Mouse (Mus musculus) stomach, embryonic 15.5 days (tissue): ENCODE measurements around the gene Bhlhe41. TPM values are rescaled to one million over a fixed set of nuclear protein-coding genes. Genes with fewer than 3 reads are reported as not detected.

Experiments used
- ATAC-seq: fragments of 200-750 bp; cut with Nextera tagmentation; 2 replicates; pipeline ENCODE4 v1.8.0; 2017; ENCODE audit warnings: low read depth, moderate number of reproducible peaks, moderate TSS enrichment; ENCODE audit not compliant: insufficient read depth, low FRiP score
- H3K27ac ChIP-seq: fragments of 300-500 bp; sonication (generic); 2 replicates; pipeline ENCODE4 v1.5.1; 2015; ENCODE audit warnings: mild to moderate bottlenecking, inconsistent platforms
- H3K27me3 ChIP-seq: fragments of 300-500 bp; sonication (generic); replicated peaks from 2 replicates; pipeline ENCODE4 v1.6.1; 2015; ENCODE audit warnings: inconsistent platforms
- H3K36me3 ChIP-seq: fragments of 300-500 bp; sonication (generic); 2 replicates; pipeline ENCODE4 v1.6.1; 2015; ENCODE audit warnings: inconsistent platforms
- H3K4me1 ChIP-seq: fragments of 300-500 bp; sonication (generic); 2 replicates; pipeline ENCODE4 v1.6.1; 2015; ENCODE audit warnings: inconsistent platforms
- H3K4me2 ChIP-seq: fragments of 300-500 bp; sonication (generic); 2 replicates; pipeline ENCODE4 v1.6.1; 2015; ENCODE audit warnings: mild to moderate bottlenecking, inconsistent platforms
- H3K4me3 ChIP-seq: fragments of 300-500 bp; sonication (generic); replicated peaks from 2 replicates; pipeline ENCODE4 v1.5.1; 2015; ENCODE audit warnings: inconsistent platforms
- H3K9ac ChIP-seq: fragments of 300-500 bp; sonication (generic); 2 replicates; pipeline ENCODE4 v1.6.1; 2015; ENCODE audit warnings: inconsistent platforms
- H3K9me3 ChIP-seq: fragments of 300-500 bp; sonication (generic); 2 replicates; pipeline ENCODE4 v1.6.1; 2016; ENCODE audit warnings: inconsistent platforms
- WGBS: fragments of 180-500 bp; shearing (Covaris S2); methylation state at CpG from one replicate; pipeline ENCODE4 v1.1.7; 2015; 5-methylcytosine and 5-hydroxymethylcytosine counted together
- polyA plus RNA-seq: library from polyadenylated mRNA; unstranded; fragments of >200 nt; fragmentation: Nextera tagmentation; extraction: Ambion mirVana; gene quantifications from 2 replicates; pipeline ENCODE4 v1.2.1, GENCODE M21; 2015

Gene Bhlhe41
- polyA plus RNA-seq, 1 experiment from 2014 or later = 1.3 TPM

DNA sequence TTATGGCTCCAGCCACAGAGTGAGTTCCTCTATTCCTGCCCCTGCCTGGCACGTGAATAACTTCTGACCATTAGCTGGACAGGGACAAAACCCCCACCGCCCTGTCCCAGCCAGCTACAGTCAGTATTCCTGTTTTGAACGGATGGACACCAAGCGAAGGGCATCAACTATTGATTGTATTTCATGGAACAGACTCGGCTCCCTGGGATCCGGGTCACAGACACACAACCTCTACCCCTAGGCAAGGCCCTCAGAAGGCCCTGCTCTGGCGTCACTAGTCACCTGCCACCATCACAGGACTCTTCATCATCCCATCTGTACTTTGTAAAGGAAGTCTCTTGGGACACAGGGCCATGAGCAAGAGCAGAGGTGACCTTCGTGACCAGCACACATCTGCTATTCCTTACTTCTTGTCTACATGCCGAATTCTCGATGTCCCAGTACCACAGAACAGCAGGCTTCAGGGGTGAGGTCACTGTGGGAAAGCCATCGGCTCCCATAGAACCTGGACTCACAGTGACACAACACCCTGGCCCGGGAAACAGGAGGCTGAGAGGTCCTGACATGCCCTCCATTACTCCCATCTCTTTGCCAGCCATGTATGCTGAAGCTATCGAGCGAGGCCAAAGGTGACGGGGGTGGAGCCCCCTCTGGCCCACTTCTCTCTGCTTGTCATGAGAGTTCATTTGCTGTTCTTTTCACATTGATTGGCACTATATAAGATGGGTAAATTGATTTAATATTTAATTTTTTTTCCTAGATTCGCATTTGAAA, 36.1 kb downstream of the Bhlhe41 start:
- no peaks in the 10 kb centered on the region for H3K9me3 ChIP-seq
- no peak overlapping the region for H3K9ac ChIP-seq
- peak; percentile 18; the same call in 1 of the 2 replicates for ATAC-seq
- H3K36me3 ChIP-seq = peaks cover 6% of the 10 kb centered on the region; the same call in 1 of the 2 replicates
- no peak overlapping the region for H3K4me3 ChIP-seq
- H3K27me3 ChIP-seq = no peaks in the 10 kb centered on the region
- no peak overlapping the region for H3K4me2 ChIP-seq
- H3K4me1 ChIP-seq = no peaks in the 10 kb centered on the region
- WGBS = 79% methylated on average over 16 of the region's 16 CpGs
- H3K27ac ChIP-seq = no peak overlapping the region

DNA sequence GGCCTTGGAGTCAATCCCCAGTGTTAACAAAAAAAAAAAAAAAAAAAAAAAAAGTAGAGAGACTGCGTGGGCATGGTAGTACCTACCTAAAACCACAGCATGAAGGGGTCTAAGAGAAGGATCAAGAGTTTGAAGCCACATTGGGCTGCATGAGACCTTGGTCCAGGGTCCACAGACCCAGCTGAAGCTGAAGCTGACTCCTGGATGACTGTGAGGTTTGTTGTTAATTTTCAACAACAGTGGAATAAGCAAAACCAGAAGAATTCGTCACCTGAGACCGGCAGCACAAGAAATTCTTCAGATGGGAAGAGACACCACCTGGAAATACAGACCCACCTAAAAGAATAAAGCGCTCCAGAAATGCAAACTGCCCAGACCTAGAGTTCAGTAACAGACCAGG, 39.1 kb downstream of the Bhlhe41 start:
- no peaks in the 10 kb centered on the region for H3K9me3 ChIP-seq
- H3K9ac ChIP-seq = no peak overlapping the region
- H3K4me3 ChIP-seq = no peak overlapping the region
- H3K4me1 ChIP-seq = no peaks in the 10 kb centered on the region
- H3K36me3 ChIP-seq = peaks cover 6% of the 10 kb centered on the region; the same call in 1 of the 2 replicates
- 92% methylated on average over 4 of the region's 4 CpGs for WGBS
- no peak overlapping the region for H3K4me2 ChIP-seq
- H3K27me3 ChIP-seq = no peaks in the 10 kb centered on the region
- no peak overlapping the region for H3K27ac ChIP-seq
- no peak for ATAC-seq

DNA sequence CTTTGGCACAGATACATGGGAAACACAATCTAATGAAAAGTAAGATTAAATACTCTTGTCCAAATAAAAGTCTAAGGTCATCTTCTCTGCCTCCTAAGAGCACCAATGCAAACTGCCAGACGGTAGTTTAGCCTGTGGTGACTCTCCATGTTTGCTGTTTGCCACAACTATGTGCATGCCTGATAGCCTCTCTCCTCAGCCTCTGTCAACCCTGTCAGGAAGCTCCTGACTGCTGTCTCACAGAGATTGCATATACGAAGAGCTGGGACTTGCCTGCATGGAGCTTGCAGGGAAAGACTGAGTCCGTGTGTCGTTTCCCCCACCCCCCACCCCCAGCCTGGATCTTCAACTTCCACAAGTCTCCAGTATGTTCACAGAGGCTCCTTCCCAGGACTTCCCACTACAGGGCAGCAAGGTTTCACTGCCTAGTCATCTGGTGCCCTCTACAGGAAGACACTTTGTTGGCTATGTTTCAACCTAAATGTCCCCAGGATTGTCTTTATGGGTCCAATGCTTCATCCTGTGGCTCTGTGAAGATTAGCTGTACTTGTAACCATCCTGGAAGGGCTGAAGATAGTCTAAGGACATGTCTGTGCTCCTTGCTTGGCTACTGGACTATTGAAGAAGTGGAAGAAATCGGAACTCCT, 41.6 kb downstream of the Bhlhe41 start:
- Histone ChIP-seq H3K36me3 (peaks cover 6% of the 10 kb centered on the region; the same call in 1 of the 2 replicates), H3K27ac (no peak overlapping the region), H3K4me1 (no peaks in the 10 kb centered on the region), H3K4me3 (no peak overlapping the region), H3K9ac (no peak overlapping the region), H3K27me3 (no peaks in the 10 kb centered on the region), H3K9me3 (no peaks in the 10 kb centered on the region), H3K4me2 (no peak overlapping the region)
- ATAC-seq = no peak
- WGBS = 37% methylated on average over 5 of the region's 5 CpGs

DNA sequence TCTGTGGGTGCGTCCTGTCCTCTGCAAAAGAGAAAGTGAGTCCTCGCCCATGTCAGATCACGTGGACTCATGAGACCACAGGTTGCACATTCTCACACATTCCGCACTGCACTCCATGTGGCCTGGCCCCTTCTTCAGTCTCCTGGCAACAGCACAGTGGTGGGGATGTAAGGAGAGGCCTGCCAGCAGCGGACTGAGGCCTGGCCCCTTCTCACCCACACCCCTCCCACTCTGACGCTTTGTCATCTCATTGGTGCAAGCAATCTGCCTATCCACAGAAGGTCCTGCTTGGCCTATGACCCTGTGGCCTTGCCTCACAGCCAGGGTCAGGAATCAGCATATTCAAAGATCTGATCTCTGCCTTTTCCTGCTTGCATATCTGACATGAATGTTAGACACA, 42.3 kb downstream of the Bhlhe41 start:
- Histone ChIP-seq H3K27ac (no peak overlapping the region), H3K9ac (no peak overlapping the region), H3K9me3 (no peaks in the 10 kb centered on the region), H3K4me2 (no peak overlapping the region), H3K4me1 (no peaks in the 10 kb centered on the region), H3K36me3 (peaks cover 6% of the 10 kb centered on the region; the same call in 1 of the 2 replicates), H3K27me3 (no peaks in the 10 kb centered on the region), H3K4me3 (no peak overlapping the region)
- peak; percentile 45; the same call in 1 of the 2 replicates for ATAC-seq
- 59% methylated on average over 6 of the region's 6 CpGs for WGBS

DNA sequence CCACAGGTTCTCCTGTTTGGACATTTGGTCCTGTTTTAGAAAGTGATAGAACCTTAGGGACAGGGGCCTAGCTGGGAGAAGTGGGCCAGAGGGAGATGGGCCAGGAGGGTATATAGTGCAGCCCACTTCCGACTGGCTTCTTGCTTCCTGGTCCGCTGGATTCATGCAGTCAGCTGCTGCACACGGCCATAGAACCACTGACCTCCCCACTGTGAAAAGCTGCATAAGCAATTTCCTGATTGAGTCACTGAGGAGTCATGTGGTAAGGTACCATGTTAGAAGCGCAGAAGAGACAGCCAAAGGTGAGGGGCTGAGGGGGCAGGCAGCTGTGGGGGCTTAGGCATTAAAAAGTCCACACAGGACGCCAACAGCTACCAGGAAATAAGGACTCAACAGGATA, 43.1 kb downstream of the Bhlhe41 start:
- H3K4me1 ChIP-seq = no peaks in the 10 kb centered on the region
- no peak overlapping the region for H3K4me3 ChIP-seq
- no peaks in the 10 kb centered on the region for H3K27me3 ChIP-seq
- H3K36me3 ChIP-seq = peaks cover 6% of the 10 kb centered on the region; the same call in 1 of the 2 replicates
- no peak overlapping the region for H3K4me2 ChIP-seq
- H3K27ac ChIP-seq = no peak overlapping the region
- no peak overlapping the region for H3K9ac ChIP-seq
- no peak for ATAC-seq
- WGBS = 73% methylated on average over 5 of the region's 5 CpGs
- no peaks in the 10 kb centered on the region for H3K9me3 ChIP-seq

DNA sequence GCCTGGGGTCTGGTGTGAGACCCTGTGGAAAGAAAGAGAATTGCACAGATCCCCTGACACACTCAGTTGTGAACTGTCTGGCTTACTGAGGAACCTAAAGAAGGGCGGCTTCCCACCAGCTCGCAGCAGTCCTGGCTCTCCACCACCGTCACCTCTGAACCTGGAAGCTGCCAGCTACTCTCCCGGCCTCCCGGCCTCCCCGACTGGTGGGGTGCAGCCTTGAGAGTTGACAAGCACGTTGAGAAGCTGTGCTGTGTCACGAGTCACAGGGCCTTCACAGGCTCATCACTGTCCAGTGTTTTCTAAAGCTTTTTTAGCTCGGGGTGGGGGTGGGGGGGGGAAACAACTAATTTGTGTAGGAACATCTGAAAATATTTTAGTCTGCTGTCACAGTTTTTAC, 46.2 kb downstream of the Bhlhe41 start:
- H3K4me1 ChIP-seq = no peaks in the 10 kb centered on the region
- no peaks in the 10 kb centered on the region for H3K9me3 ChIP-seq
- H3K4me3 ChIP-seq = no peak overlapping the region
- no peak for ATAC-seq
- H3K27me3 ChIP-seq = no peaks in the 10 kb centered on the region
- H3K27ac ChIP-seq = no peak overlapping the region
- 0 out of 2 replicates have a peak, but pooled peaks cover 5% of the 10 kb centered on the region for H3K36me3 ChIP-seq
- no peak overlapping the region for H3K9ac ChIP-seq
- 81% methylated on average over 9 of the region's 9 CpGs for WGBS
- H3K4me2 ChIP-seq = no peak overlapping the region

DNA sequence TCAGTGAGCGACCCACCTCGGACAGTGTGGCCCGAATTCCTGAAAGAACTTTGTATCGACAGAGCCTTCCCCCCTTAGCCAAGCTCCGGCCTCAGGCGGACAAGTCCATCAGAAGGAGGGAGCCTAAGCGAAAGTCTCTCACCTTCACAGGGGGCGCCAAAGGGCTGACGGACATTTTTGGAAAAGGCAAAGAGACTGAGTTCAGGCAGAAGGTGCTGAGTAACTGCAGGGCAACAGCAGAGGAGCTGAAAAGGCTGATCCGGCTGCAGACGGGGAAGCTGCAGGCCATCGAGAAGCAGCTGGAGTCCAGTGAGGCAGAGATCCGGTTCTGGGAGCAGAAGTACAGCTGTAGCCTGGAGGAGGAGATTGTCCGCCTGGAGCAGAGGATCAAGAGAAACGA, 50.2 kb downstream of the Bhlhe41 start:
- no peak for ATAC-seq
- Histone ChIP-seq H3K27ac (no peak overlapping the region), H3K27me3 (no peaks in the 10 kb centered on the region), H3K36me3 (0 out of 2 replicates have a peak, but pooled peaks cover 5% of the 10 kb centered on the region), H3K4me3 (no peak overlapping the region), H3K4me2 (no peak overlapping the region), H3K4me1 (no peaks in the 10 kb centered on the region), H3K9me3 (no peaks in the 10 kb centered on the region), H3K9ac (no peak overlapping the region)
- 41% methylated on average over 15 of the region's 15 CpGs for WGBS

DNA sequence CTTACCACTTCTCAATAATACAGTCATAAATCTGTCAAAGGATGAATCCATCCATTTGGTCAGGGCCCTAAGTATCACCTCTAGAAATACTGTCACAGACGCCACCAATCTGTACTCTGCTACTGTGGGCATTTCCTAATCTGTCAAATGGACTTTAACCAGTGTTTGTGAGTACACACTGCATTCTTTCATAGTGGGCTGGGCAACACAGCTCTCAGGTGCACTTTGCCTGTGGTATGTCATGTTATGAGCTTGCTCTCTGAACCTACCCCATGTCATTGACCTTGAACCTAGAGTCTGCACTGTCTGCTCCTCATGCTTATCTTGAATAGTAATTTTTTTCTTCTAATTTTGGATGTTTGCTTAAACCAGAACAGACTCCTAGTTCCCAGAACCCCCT, 54.2 kb downstream of the Bhlhe41 start:
- ATAC-seq = peak; percentile 22; the same call in 1 of the 2 replicates
- Histone ChIP-seq H3K27ac (no peak overlapping the region), H3K4me2 (no peak overlapping the region), H3K4me1 (no peaks in the 10 kb centered on the region), H3K27me3 (no peaks in the 10 kb centered on the region), H3K9ac (no peak overlapping the region), H3K9me3 (no peaks in the 10 kb centered on the region), H3K4me3 (no peak overlapping the region), H3K36me3 (no peaks in the 10 kb centered on the region)
- 70% methylated on average over 1 of the region's 1 CpGs for WGBS

DNA sequence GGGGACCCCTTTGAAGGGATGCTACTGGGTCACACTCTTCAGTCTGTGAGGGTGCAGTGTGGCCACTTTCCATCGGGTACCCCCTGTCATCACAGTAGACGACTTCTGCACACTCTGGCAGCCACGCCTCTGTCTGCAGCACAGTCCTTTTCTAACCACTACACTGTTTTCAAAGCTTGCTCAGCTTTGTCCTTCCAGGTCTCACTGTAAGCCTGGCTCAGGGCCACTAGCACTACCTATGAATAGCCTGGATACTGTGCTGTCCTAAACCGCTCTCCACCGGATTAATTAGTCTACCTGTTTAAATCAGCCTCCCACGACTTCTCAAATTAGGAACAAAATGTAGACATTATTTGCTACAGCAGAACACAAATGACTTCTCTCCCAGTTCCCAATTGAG, 55.3 kb downstream of the Bhlhe41 start:
- Histone ChIP-seq H3K9me3 (no peaks in the 10 kb centered on the region), H3K27me3 (no peaks in the 10 kb centered on the region), H3K36me3 (no peaks in the 10 kb centered on the region), H3K4me1 (no peaks in the 10 kb centered on the region), H3K4me3 (no peak overlapping the region), H3K27ac (no peak overlapping the region), H3K9ac (no peak overlapping the region), H3K4me2 (no peak overlapping the region)
- 87% methylated on average over 6 of the region's 6 CpGs for WGBS
- no peak for ATAC-seq

DNA sequence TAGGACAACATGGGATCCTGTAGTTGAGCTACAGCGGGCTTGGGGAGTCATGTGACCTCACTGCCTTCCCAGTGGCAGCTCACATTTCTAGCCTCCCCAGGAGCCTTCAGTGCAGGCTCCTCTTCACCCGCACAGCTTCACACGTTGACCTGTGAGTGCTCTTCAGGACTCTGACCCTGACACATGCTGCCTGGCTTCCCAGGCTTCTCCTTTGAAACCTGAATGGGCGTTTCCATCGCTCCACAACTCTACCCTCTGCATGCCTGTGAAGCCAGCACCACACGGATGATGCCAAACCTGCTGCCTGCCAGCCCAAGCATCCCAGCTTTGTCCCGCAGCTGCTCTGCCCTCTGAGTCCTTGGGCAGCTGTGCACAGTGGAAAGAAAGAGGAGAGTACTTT, 55.8 kb downstream of the Bhlhe41 start:
- H3K4me1 ChIP-seq = no peaks in the 10 kb centered on the region
- H3K4me2 ChIP-seq = no peak overlapping the region
- no peaks in the 10 kb centered on the region for H3K27me3 ChIP-seq
- ATAC-seq = no peak
- no peak overlapping the region for H3K27ac ChIP-seq
- H3K36me3 ChIP-seq = no peaks in the 10 kb centered on the region
- WGBS = 74% methylated on average over 7 of the region's 7 CpGs
- H3K9me3 ChIP-seq = no peaks in the 10 kb centered on the region
- H3K4me3 ChIP-seq = no peak overlapping the region
- H3K9ac ChIP-seq = no peak overlapping the region
